Mouse (Mus musculus) megakaryocyte, embryonic 14.5 days (primary cell): ENCODE measurements around the gene Nos1ap.

Experiments used
- FLI1 ChIP-seq: IDR thresholded peaks from 2 replicates; pipeline ENCODE4 v1.6.1; 2012; ENCODE audit warnings: low read length, inconsistent platforms, mixed read lengths
- GATA1 ChIP-seq: IDR thresholded peaks from 3 replicates; pipeline ENCODE4 v1.6.1; 2012; ENCODE audit warnings: mixed read lengths, low read length, inconsistent platforms, borderline replicate concordance

- TF ChIP-seq GATA1 = no peak
- TF ChIP-seq FLI1 = no peak
These were observed 10.6 kb downstream of the Nos1ap start for GRCm38 (mm10) chr1:170579063-170579462.
